Mouse (Mus musculus) frontal cortex, adult (tissue): Measurements from ENCODE around the gene Rbm18.

ENCODE experiments used
- ATAC-seq: cut with Nextera tagmentation; 2 replicates; pipeline ENCODE4 v1.9.2; 2017; ENCODE audit warnings: mild to moderate bottlenecking, moderate library complexity, mixed read lengths; ENCODE audit not compliant: low TSS enrichment

The Rbm18 gene

DNA sequence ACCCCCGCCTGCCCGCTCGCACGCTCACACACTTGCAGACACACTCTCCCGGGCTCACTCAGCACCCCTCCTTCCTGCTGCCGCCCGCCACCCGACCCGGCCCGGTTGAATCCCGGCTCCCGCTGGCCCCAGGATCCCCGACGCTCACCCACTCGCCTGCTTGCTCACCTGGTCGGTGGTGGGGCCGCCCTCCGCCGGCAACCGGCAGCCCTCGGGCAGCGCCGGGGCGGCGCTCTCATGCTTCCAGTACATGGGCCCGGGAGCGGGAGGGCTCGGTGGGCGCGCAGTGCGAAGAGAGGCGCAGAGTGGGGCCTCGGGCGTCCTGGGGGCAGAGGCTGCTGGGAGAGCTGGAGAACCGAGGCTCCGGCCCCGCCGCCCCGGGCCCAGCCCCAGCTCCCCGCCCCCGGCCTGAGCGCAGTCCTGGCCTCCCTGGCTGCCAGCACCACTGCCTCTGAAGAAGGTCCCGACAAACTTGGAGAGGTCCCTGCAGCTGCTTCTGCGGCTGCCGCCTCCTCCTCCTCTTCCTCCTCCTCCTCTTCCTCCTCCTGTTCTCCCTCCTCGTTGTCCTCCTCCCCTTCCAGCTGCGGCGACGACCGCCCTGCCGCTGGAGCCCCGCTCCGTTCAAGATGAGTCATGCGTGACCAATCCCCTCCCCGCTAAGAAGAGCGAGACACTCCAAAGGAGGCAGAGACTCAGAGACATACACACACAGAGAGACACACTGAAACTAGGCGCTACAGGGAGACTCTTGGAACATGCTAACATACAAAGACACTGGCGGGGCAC, 31.4 kb downstream of the Rbm18 start, which contains the start of gene Lhx6:
Gene Lhx6, minus strand, starts transcription at position 453 of the 786 bp plus-strand sequence.
- ATAC-seq: 0 out of 2 replicates have a peak, but pooled peaks have one; percentile 24

DNA sequence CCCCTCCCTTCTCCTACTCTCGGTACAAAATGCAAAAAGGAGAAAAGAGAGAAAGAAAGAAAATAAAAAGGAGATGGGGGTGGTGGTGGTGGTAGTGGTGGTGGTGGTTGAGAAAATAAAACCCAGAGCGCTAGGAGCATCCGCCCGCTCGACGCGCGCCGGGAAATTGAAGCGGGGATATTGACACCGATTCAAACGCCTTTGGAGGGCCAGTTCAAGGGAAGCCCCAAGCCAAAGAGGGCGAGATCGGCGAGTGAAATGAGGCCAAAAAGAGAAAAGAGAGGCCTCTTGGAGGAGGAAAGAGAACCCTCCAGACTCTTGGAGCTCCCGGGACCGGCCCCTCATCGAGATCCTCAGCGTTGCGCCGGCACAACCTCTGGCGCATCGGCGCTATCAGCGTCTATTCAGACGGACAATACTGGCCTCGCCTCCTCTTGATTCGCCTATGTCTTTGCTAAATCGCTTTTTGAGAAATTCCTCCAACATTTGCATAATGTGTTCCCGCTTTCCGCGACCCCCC, 32.1 kb downstream of the Rbm18 start:
- ATAC-seq: no peak

DNA sequence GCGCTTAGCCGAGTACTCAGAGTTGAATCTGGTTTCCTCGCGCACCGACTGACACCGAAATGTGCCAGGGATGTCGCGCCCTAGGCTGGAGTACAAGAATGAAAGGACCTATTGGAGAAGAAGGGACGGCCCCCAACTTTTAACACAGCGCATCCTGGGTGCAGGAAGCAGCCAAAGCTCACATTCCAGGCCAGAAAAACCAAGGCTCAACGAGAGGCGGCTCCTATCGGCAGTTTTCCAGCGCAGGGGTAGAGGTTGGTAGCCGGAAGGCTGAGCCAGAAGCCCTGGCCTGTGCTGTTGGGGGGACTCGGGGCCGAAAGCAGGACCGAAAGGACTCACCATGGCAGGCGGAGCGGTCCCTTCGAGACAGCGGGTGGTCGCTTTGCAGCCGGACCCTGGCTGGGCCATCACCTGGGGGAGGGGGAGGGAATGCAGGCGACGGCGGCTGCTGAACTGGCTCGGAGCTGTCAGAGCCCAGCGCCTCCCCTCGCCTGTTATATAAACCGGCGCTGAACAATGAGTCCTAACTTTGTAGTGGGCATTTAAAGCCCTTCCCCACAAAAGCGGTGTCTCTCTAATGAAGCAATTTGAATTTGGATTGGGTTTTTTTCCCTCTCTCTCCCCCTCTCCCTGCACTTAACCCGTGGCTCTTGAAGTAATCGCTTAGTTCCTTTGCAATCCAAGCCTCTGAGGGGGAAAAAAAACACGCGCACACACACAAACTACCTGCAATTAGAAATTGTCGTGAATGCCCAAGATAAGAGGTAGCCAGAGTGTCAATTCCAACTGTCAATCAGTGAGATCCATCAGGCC, 32.8 kb downstream of the Rbm18 start:
- ATAC-seq: no peak

DNA sequence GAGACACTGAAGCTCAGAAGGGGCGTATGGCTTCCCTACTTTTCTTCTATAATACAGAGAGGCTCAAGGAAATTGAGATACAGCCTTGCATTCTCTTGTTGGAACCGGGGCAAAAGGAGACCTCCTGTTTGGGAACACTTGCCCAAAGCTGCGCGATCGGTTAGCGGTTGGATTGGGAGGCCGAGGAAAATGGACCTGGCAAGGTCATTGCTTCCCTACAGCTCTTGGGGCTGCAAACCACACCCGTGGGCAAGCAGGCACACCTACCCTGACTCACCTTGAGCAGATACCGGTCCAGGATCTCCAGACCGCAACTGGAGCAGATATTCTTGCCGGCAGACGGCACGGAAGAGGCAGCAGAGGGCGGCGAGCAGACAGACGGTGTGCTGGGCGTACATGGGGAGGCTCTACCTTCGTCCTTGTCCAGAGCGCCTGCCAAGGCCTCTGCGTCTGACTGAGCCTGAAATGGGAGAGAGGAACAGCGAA, 33.5 kb downstream of the Rbm18 start:
- ATAC-seq: no peak

DNA sequence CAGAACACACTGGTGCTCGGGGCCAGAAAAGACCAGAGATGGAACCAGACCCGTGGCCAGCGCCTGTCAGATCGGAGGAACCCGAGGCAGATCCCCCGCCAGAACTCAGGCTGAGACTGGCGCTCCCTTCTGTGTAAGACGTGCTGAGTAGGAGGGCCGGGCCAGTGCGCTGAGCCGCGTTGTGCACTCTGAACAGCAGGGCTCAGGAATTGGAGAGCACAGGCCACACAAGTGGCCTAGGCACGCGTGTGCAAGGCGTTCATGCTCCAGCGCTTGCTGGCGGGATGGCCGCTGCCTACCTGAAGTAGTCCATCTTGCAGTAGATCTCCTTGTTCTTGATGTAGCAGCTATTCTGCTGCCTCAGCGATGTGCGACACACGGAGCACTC, 34.0 kb downstream of the Rbm18 start:
- no peak for ATAC-seq

DNA sequence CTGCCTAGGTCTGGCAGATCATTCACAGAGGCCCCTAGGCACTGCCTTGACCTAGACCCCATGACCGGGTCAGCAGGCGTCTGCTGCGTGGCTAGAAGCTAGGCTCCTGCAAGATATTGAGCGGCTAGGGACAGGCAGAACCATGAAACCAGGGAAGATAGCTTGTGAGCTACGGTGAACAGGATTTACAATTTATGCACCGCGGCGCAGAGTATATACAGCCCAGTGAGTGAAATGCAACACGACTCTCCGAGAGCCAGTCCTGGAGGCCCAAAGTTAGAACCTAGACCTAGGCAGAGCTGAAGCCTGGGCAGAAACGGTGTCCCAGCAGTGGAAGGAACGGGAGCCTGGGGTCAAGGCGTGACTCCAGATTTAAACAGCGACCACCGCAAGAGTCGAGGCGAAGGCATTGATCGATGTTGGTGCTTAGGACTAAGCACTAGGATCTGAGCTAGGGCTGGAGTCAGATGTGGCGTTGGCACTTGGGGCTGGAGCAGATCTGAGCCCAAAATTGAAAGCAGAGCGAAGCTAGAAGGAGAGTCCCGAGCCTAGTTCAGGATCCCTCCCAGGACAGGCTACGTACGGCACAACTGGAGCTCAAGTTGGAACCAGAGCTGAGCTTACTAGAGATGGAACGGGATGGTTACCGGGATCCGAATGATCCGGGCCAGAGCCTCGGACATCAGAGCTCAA, 34.6 kb downstream of the Rbm18 start:
- no peak for ATAC-seq

DNA sequence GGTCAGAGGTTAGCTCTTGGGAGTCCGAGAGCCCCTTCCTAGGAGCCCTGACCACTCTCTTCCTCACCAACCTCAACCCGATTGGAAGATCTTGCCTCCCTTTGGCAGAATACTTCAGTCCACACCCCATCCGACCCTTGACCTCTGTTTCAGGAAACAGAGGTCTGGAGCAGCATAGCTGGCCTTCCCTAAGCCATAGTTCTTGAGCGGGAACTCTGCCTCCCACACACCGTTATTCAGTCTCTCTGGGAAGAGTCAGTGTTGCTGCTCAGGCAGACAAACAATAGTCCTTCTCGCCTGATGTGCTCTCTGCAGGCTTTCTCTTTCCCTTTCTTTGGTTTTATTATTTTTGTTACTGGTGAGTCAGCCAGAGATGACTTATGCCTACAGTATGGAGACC, 36.8 kb downstream of the Rbm18 start:
- ATAC-seq: no peak

DNA sequence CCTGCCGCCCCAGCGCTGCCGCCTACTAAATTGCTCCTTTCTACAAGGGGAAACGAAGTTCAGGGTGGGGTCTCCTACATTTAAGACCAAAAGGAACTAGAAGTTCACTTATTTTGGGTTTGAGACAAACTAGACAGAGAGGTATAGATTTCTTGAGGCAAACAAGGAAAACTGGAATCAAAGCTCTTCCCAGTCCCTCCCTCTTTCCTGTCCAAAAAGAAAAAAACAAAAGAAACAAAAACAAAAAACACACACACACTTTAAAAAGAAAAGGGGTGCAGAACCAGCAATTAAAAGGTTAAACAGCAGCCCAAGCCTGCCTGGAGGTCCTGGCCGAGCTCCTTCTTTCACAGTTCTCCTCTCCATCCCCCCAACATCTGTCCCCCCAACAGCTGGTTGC, 38.6 kb downstream of the Rbm18 start:
- no peak for ATAC-seq

DNA sequence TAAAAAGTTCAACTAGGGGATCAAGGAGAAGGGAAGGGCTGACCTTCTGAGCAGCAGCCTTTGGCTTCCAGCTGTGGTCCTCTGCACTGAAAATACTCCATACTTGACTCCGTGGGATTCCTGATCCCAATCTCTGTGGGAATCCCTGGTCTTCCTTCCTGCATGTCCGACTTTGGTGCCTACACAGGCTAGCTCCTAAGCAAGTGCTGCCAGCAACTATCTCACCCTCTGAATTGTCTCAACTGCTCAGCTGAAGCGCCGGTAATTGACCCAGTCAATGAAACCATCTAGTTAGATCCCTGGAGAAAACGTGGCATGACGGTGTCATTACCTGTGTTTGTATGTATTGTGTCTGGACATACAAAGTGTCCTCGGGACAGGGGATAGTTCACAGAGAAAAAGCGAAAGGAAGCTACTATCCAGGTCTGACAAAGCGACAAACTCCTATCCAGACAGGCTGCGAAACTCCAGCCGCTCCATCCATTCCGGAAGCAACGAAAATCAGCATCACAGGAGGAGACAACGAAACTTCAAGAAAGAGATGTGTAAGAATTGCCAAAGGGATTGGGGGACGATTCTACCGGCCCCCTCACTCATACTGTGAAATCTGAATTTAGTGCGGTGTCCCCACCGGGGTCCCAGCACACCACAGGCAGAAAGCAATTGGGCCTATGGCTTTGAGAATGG, 39.3 kb downstream of the Rbm18 start:
- no peak for ATAC-seq

DNA sequence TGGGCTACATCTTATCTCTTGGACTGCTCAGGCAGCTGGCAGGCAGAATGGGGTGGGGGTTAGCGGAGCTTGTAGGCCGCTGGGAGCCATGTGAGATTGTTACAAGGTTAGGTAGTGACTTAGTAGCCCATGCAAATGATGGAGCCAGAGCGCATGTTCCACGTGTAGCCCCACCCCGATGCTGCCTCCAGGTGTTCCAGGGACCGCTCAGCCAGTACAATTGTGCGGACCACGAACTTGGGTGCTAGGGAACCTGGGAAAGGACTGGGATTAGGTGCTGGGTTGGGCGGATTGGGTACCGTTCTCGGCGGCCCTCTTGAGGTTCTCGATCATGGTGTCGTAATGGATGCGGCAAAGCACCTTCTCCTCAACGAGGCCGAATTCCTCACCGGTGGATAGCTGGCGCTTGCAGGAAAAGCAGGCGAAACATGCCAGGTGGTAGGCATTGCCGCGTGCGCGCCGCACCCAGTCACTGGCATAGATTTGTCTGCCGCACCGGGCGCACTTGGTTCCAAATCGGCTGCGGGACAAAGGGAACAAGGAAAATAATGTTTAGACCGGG, 42.6 kb downstream of the Rbm18 start:
- no peak for ATAC-seq

DNA sequence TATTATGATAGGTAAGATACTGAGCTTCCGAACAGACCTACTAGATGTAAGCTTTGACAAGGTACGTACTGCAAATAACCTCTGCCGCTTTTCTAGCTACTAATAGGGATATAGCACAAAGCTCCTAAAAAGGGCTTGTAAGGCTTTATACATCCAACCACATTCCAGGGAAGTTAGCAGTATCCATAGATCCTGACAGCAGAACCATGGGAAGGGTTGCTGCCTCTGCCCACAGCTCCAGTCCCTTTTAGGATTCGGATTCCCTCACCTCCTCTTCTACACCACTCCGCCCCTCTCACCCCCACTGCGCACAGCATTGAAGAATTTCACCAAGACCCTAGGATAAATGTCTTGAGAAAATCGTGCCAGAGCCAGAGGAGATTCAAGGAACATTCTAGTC, 43.3 kb downstream of the Rbm18 start:
- no peak for ATAC-seq

DNA sequence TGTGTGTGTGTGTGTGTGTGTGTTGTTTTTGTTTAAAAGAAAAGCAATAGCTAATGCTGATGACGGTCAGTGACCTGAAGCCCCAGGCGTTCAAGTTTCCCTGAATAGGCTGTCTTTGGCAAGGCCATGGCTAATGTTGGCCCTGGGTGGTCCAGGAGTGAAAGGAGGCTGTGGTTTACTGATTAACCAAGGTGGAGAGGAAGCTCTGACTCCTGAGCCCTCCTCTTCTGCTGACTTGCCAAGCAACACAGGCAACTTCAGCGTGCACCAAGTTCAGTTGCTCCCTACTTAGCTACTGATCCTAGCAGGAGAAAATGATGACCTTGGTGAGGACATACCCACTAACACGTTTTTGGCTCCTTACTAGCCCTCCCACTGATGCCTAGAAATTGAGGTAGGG, 43.8 kb downstream of the Rbm18 start:
- ATAC-seq: no peak

DNA sequence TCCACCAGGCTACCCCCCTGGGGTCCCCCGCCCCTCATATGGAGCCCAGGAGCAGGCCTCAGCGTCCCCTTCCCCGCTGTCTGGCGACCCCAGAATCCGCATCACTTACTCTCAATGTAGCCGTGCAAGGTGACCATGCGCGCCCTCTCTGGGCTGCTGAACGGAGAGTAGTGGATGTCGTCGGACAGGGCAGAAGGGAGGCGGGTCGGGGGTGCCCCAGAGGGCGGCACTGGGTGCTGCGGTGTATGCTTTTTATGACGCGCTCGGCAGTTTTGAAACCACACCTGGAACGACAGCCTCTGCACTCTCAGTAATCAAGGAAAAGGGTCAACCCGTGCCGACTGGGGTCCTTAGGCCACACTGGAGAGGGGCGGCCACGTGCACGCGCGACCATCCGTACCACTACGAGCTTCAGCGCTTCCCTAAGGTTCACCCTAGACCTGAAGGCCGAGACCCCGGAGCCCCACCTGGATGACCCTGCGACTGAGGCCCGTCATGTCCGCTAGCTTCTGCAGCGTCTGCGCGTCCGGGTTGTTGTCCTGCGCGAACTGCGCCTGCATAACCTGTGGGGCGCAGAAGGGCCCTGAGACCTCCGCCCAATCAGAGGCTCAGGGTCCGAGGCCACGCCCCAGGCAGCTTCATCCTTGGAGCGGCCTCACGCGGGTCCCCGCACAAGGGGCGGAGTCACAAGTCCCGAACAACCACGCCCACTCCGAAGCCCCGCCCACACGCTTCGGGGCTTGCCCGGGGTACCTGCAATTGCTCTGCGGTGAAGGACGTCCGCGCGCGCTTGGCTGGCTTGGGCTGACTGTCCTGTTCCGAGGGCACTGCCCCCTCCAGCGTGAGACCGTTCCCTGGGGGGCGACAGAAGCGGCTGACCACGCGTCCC, 45.5 kb downstream of the Rbm18 start:
- ATAC-seq: no peak

DNA sequence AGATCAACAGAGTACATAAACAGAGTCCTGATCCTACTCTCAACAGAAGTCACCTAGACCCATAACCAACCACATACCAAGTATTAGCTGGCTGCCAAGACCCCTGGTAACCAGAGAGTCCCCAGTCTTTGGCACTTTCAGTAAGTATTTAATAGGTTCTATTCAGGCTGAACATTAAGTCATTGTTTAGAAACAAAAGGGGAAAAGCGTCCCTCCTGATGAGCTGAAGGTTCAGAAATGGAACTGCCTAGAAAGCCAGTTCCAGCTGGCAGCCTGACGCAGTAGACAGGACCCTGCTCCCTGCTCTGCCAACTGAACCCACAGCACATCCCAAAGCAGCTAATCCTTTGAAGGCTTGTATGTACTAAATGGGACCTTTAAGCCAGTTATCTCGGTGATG, 47.4 kb downstream of the Rbm18 start:
- no peak for ATAC-seq

DNA sequence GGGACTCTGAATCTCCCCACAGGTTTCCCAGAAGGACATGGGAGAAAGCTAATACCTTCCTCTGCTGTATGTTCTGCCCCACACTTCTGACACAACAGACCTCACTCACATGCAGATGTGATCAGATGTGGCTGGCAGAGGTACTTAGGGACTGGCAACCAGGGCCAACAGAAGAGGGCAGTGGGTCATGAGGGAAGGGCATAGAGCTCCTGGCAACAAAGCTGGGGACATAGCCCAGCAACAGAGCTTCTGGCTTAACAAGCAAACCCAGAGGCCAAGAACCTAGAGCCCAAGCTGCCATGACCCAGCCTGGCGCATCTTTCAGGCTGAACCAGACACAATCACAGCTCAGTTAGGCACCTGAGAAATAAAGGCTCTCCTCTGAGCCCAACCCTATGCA, 51.5 kb downstream of the Rbm18 start:
- no peak for ATAC-seq

DNA sequence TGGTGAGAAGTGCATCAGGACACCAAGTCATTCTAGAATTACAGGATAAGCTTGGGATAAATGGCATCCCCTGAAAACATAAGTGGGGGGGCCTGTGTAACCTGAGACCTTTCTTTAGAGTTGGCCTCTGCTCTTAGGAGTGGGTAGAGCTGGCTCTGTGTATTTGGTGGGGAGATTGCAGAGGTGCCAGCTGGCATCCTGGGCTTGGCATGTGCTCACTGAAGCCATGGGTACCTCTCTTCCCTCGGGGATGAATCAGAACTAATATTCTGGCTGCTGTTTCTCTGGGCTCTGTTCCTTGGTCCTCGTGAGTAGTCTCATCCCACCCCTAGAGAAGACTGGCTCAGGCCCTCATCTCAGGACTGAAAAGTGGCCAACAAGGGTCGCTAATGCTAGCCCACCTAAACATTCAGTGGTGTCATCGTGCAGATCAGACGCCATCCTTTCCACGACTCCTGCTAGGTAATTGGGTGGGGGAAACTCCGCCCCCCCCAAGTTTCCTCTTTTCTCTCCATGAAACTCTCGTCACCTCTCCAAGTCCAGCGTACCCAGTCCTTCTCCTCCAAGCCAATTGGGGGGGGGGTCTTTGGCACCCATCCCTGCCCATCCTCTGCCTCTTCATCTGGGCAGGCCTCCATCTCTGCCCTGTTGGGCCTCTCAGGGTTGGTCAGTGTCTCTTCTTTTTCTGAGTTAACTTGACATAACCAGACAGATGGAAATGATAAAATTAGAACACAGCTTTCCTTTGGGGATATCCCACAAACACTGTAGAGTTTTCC, 53.6 kb downstream of the Rbm18 start:
- no peak for ATAC-seq

DNA sequence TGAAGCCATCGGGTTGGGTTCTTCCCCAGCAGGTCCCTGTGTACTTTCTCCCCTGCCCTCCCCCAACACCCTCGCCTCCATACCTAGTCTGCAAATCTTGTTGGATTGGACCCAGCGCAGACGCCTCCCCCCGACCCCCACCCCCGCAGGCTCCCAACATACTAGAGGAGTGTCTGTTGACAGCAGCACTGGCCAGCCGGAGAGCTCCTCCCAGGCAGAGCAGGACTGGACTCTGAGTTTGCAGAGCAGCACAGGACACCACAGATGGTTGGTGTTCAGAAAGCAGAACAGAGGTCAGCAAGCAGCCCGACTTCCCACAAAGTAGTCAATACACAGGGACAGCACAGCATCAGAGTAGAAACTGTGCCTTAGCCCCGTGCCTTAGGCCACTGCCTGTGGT, 55.1 kb downstream of the Rbm18 start:
- no peak for ATAC-seq

DNA sequence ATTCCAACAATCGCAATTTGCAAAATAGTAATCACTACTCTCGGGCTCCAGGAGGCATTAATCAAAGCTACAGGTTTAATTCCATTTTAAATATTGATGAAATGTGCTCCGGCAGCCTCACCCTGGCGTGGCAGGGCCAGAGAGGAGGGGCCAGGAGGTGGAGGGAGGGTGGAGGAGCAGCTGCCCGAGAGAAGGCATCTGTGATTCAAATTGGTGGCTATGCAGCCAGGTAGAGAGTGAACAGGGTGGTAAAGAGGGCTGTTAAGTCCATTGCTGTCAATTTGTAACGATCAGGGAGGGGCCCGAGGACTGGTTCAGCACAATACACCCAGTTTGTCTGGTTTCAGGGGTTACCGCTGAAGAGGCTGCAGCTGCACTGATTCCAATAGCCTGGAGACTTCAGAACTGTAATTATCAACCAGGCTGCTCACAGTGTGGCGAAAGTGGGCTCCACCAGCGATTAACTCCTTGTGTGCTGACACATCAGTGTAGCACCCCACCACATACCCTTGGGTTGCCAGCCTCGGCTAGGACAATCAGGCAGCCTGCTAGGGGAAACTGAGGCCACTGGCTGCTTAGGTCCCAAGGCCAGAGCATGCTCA, 59.3 kb downstream of the Rbm18 start:
- no peak for ATAC-seq

DNA sequence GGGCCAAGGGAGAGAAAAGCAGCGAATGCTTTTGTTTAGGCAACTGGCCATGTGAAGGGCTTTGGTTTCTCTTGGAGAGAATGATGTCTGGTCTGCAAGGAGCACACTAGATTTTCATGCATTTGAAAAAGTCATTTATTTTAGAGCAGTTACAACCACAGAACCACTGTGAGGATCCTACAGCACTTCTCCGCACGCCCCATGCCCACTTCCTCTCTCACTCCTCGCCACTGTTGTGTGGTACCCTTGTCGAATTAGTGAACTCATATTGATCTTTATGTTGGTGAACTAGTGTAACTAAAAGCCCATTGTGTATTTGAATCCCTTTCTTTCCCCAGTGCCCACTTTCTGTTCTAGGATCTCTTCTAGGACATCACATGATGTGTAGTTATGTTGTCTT, 61.4 kb downstream of the Rbm18 start:
- no peak for ATAC-seq
